Mouse (Mus musculus) myocyte (in vitro differentiated cells): ENCODE measurements around the gene Irx6.

ENCODE experiments used
- E2F4 ChIP-seq: IDR thresholded peaks from one replicate; pipeline ENCODE4 v1.6.1; 2011; ENCODE audit warnings: mild to moderate bottlenecking, control low read depth, moderate library complexity; ENCODE audit not compliant: insufficient read depth
- MAX ChIP-seq: IDR thresholded peaks from one replicate; pipeline ENCODE4 v1.6.1; 2011; ENCODE audit warnings: low read depth, mild to moderate bottlenecking, control low read depth
- MYOD1 ChIP-seq, 3 experiments: IDR thresholded peaks; one replicate each; pipeline ENCODE4 v1.6.1; 2011; ENCODE audit warnings: control low read depth in 2 of 3, low read depth in 2 of 3, mild to moderate bottlenecking in 2 of 3, moderate library complexity in 1 of 3; ENCODE audit not compliant: insufficient read length in 2 of 3, control insufficient read depth in 1 of 3
- POLR2A ChIP-seq: IDR thresholded peaks from one replicate; pipeline ENCODE4 v1.6.1; 2011; ENCODE audit warnings: low read depth, mild to moderate bottlenecking, control low read depth, moderate library complexity; ENCODE audit not compliant: insufficient read length
- SRF ChIP-seq: IDR thresholded peaks from one replicate; pipeline ENCODE4 v1.6.1; 2011; ENCODE audit warnings: low read depth; ENCODE audit not compliant: control insufficient read depth, insufficient read length
- TCF3 ChIP-seq: IDR thresholded peaks from one replicate; pipeline ENCODE4 v1.6.1; 2011; ENCODE audit warnings: low read depth, control low read depth; ENCODE audit not compliant: insufficient read length
- USF1 ChIP-seq: IDR thresholded peaks from one replicate; pipeline ENCODE4 v1.6.1; 2011; ENCODE audit warnings: low read depth, mild to moderate bottlenecking, control low read depth, moderate library complexity

DNA sequence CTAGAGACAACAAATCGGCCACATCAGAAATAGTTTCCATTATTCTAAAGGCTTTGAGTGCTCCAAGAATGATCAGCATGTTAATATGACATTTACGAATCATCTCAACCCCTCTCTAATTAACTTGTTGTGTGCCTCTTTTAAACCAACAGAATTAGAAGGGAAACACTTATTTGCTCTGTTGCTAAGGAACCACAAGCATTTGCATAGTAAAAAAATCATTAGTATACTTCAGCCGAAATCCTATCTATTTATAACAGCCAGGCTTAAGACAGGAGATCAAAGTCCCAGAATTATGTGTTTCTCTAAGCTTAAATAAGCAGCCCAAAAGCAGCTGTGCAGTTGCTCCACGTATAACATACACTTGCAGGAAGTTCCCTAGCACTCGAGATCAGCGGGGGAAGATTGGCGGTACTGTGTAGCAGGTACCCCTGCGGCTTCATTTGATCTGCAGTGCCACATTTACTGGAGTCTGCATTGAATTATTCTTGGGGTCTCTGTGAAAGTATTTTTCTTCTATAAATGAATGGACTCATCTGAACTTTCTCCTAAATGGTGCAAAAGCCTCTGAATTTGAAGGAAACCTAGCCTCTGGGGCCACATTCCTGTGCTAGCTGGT is 25.9 kb downstream of the Irx6 start:
- no peak for TF ChIP-seq E2F4
- TF ChIP-seq MAX: no peak
- TF ChIP-seq POLR2A: no peak
- no peak for TF ChIP-seq USF1
- no peak for TF ChIP-seq TCF3
- no peak for TF ChIP-seq SRF
- TF ChIP-seq MYOD1 (IDR thresholded peaks at IDR 0.05; ENCODE audit: control insufficient read depth in 1 of 3, insufficient read length in 2 of 3, low read depth in 2 of 3): no peak
